In genomic region chr4:53846326-53846725, GRCm38 (mm10) we compare ENCODE assay signal across 21 mouse cellular contexts. TPM values are rescaled to one million over a fixed set of nuclear protein-coding genes. Genes with fewer than 3 reads are reported as not detected.
DNase-seq lines count a peak whose midpoint lies in the region; ATAC-seq and TF ChIP-seq lines count a peak whose summit lies in the region.
"Had no signal": no experiment of that assay in that cellular context is flagged by ENCODE, and none has a peak within 500 bp of the region (broad histone marks: within the 10 kb centered on the region; RNA-seq: fewer than 3 reads in every experiment).

No protein-coding gene starts in this region.

- H3K4me2 ChIP-seq in heart, embryonic 12.5 days, result no peak overlapping the region
- no peak overlapping the region for H3K4me2 ChIP-seq in midbrain, embryonic 11.5 days
- no peak overlapping the region for H3K4me2 ChIP-seq in midbrain, postnatal 0 days (ENCODE audit: low read depth, low read length, poor library complexity, severe bottlenecking)

- peaks cover 12% of the 10 kb centered on the region for H3K4me1 ChIP-seq in heart, embryonic 12.5 days (replicated peaks)
- H3K4me1 ChIP-seq in heart, embryonic 10.5 days, result peaks cover 12% of the 10 kb centered on the region; the same call in 1 of the 2 replicates
- peaks cover 3% of the 10 kb centered on the region for H3K4me1 ChIP-seq in midbrain, embryonic 11.5 days (ENCODE audit: control insufficient read depth, insufficient read depth, low read length)
- no peaks in the 10 kb centered on the region for H3K4me1 ChIP-seq in midbrain, postnatal 0 days (ENCODE audit: insufficient read depth, low read length)

- DNase-seq in heart, adult 11 months, result peak; percentile 52
- DNase-seq in heart, embryonic 10.5 days (ENCODE audit: low spot score), result peak; percentile 33
- no peak for DNase-seq in heart, adult 9 months (ENCODE audit: low spot score in 2 of 2)
- peak; percentile 57 for DNase-seq in midbrain, embryonic 11.5 days (ENCODE audit: low spot score, missing footprints)
- DNase-seq in midbrain, postnatal 0 days (ENCODE audit: low spot score), result no peak
- DNase-seq: adrenal gland, adult 2 months; adrenal gland, adult 8-10 months; adrenal gland, postnatal 10 days; adrenal gland, postnatal 14 days; adrenal gland, postnatal 25 days; adrenal gland, postnatal 36 days; B cell, adult 2 months; cerebellum, adult 11 months; cerebellum, adult 11-12 months; cerebellum, adult 18-20 months had no signal

- H3K4me3 ChIP-seq in heart, embryonic 12.5 days, result no peak overlapping the region
- no peak overlapping the region for H3K4me3 ChIP-seq in heart, embryonic 10.5 days
- H3K4me3 ChIP-seq in midbrain, embryonic 11.5 days (ENCODE audit: low read depth, low read length), result no peak overlapping the region
- no peak overlapping the region for H3K4me3 ChIP-seq in midbrain, postnatal 0 days (ENCODE audit: low read depth, low read length)

- H3K9me3 ChIP-seq in heart, embryonic 12.5 days (replicated peaks), result no peaks in the 10 kb centered on the region
- no peaks in the 10 kb centered on the region for H3K9me3 ChIP-seq in heart, embryonic 10.5 days
- H3K9me3 ChIP-seq in midbrain, embryonic 11.5 days (ENCODE audit: control insufficient read depth, low read length), result no peaks in the 10 kb centered on the region
- no peaks in the 10 kb centered on the region for H3K9me3 ChIP-seq in midbrain, postnatal 0 days (ENCODE audit: low read length)
- H3K9me3 ChIP-seq: G1E had no signal

- ATAC-seq in heart, embryonic 12.5 days (ENCODE audit: insufficient number of reproducible peaks, low FRiP score), result no peak
- no peak for ATAC-seq in midbrain, embryonic 11.5 days (ENCODE audit: low FRiP score)
- no peak for ATAC-seq in midbrain, postnatal 0 days (ENCODE audit: low FRiP score)
- ATAC-seq: activated CD4-positive, CD25-positive, alpha-beta regulatory T cell, adult 4 months; CD4-positive, CD25-positive, alpha-beta regulatory T cell, adult 4 months; Patski had no signal

- WGBS in heart, embryonic 12.5 days, result 54% methylated on average over 2 of the region's 2 CpGs
- WGBS in heart, embryonic 10.5 days, result 67% methylated on average over 2 of the region's 2 CpGs
- 65% methylated on average over 2 of the region's 2 CpGs for WGBS in midbrain, embryonic 11.5 days
- WGBS in midbrain, postnatal 0 days, result 77% methylated on average over 2 of the region's 2 CpGs

- no peak overlapping the region for H3K9ac ChIP-seq in heart, embryonic 12.5 days
- no peak overlapping the region for H3K9ac ChIP-seq in midbrain, embryonic 11.5 days (ENCODE audit: low read length)
- H3K9ac ChIP-seq in midbrain, postnatal 0 days (replicated peaks; ENCODE audit: low read length, poor library complexity, severe bottlenecking), result no peak overlapping the region

- H3K27ac ChIP-seq in heart, embryonic 12.5 days (ENCODE audit: poor library complexity, severe bottlenecking), result no peak overlapping the region
- H3K27ac ChIP-seq in heart, embryonic 10.5 days, result no peak overlapping the region
- no peak overlapping the region for H3K27ac ChIP-seq in midbrain, embryonic 11.5 days (ENCODE audit: low read depth, low read length)
- H3K27ac ChIP-seq in midbrain, postnatal 0 days (ENCODE audit: low read depth, low read length), result no peak overlapping the region

- H3K27me3 ChIP-seq in heart, embryonic 12.5 days (replicated peaks), result no peaks in the 10 kb centered on the region
- no peaks in the 10 kb centered on the region for H3K27me3 ChIP-seq in heart, embryonic 10.5 days (ENCODE audit: insufficient read depth, poor library complexity, severe bottlenecking)
- no peaks in the 10 kb centered on the region for H3K27me3 ChIP-seq in midbrain, embryonic 11.5 days (ENCODE audit: control insufficient read depth, insufficient read depth, low read length)
- H3K27me3 ChIP-seq in midbrain, postnatal 0 days (ENCODE audit: insufficient read depth, low read length), result no peaks in the 10 kb centered on the region
- H3K27me3 ChIP-seq: CH12.LX, Patski had no signal

- no peak for TF ChIP-seq CTCF in midbrain, postnatal 0 days (IDR thresholded peaks at IDR 0.05)

- H3K36me3 ChIP-seq in heart, embryonic 12.5 days, result peaks cover 8% of the 10 kb centered on the region
- H3K36me3 ChIP-seq in heart, embryonic 10.5 days, result peaks cover 12% of the 10 kb centered on the region; the same call in 1 of the 2 replicates
- H3K36me3 ChIP-seq in midbrain, embryonic 11.5 days (ENCODE audit: control insufficient read depth, insufficient read depth, low read length), result no peaks in the 10 kb centered on the region
- peaks cover 7% of the 10 kb centered on the region; the same call in 1 of the 2 replicates for H3K36me3 ChIP-seq in midbrain, postnatal 0 days (ENCODE audit: insufficient read depth, low read length)

RNA-seq across cellular contexts. Expression of gene Tmem38b, which starts 20.5 kb away (rescaled TPM):
- 13.3 and 13.5 TPM in 2 replicates for polyA plus RNA-seq in heart, embryonic 12.5 days (2016; fragmentation: Nextera tagmentation; extraction: Ambion mirVana)
- polyA plus RNA-seq in heart, embryonic 10.5 days (2016; fragmentation: Nextera tagmentation; extraction: Ambion mirVana), result 10.8 and 18.2 TPM in 2 replicates
- polyA plus RNA-seq in midbrain, embryonic 11.5 days (2014; fragmentation: Nextera tagmentation; extraction: Ambion mirVana), result 13.0 and 13.5 TPM in 2 replicates
- 3.2 and 7.4 TPM in 2 replicates for total RNA-seq in midbrain, postnatal 0 days (2014; rRNA removed)
- polyA plus RNA-seq in midbrain, postnatal 0 days (2015; fragmentation: Nextera tagmentation; extraction: Ambion mirVana), result 6.4 and 7.3 TPM in 2 replicates

Comparison
In these comparisons a context has a peak if more than half of its experiments do, and no peak if none do; other contexts are left out.
1. DNase-seq: peak in heart, adult 11 months (single experiment), heart, embryonic 10.5 days (single experiment) and midbrain, embryonic 11.5 days (single experiment); none in heart, adult 9 months (0 of 2) and midbrain, postnatal 0 days (single experiment).